ENCODE assay signal across 8 mouse cellular contexts in genomic region chr8:11005460-11006275, GRCm38 (mm10). TPM values are rescaled to one million over a fixed set of nuclear protein-coding genes. Genes with fewer than 3 reads are reported as not detected.
DNase-seq lines count a peak whose midpoint lies in the region; ATAC-seq and TF ChIP-seq lines count a peak whose summit lies in the region.

No protein-coding gene starts in this region.

- peak overlapping the region; percentile 94 for H3K9ac ChIP-seq in embryonic facial prominence, embryonic 14.5 days (ENCODE audit: low read depth, low read length)
- H3K9ac ChIP-seq in intestine, postnatal 0 days (ENCODE audit: low read depth, low read length): peak overlapping the region; percentile 95; the same call in 1 of the 2 replicates
- peak overlapping the region; percentile 59 for H3K9ac ChIP-seq in neural tube, embryonic 14.5 days (replicated peaks; ENCODE audit: low read depth, low read length)

- intact Hi-C loops in gastrocnemius, adult 2 months (cut with DNase I): loop anchor here (2.0 to 5.0 kb wide), 5 partner anchors 83 to 567 kb away; no protein-coding TSS in a partner anchor
- intact Hi-C loops in gastrocnemius, postnatal 36 days (cut with DNase I): loop anchor here (2.0 to 5.0 kb wide), 4 partner anchors 43 to 568 kb away; no protein-coding TSS in a partner anchor

- H3K4me1 ChIP-seq in embryonic facial prominence, embryonic 14.5 days (ENCODE audit: control insufficient read depth, insufficient read depth, low read length): peaks cover 60% of the 10 kb centered on the region
- peaks cover 20% of the 10 kb centered on the region for H3K4me1 ChIP-seq in intestine, postnatal 0 days (replicated peaks; ENCODE audit: control insufficient read depth, insufficient read depth, low read length)
- peaks cover 66% of the 10 kb centered on the region for H3K4me1 ChIP-seq in neural tube, embryonic 14.5 days (ENCODE audit: control insufficient read depth, insufficient read depth, low read length)

- DNase-seq in gastrocnemius, adult 2 months: peak; percentile 30
- no peak for DNase-seq in gastrocnemius, postnatal 36 days
- peak; percentile 62 to 67 for DNase-seq in B cell, adult 2 months
- DNase-seq in embryonic facial prominence, embryonic 14.5 days (ENCODE audit: low spot score): no peak
- no peak for DNase-seq in adrenal gland, postnatal 4 days (ENCODE audit: low spot score in 2 of 2)
- DNase-seq in spleen, postnatal 36 days (ENCODE audit: low spot score in 2 of 2): no peak

- WGBS in embryonic facial prominence, embryonic 14.5 days: 75% methylated on average over 18 of the region's 26 CpGs
- WGBS in intestine, postnatal 0 days: 90% methylated on average over 26 of the region's 26 CpGs
- WGBS in neural tube, embryonic 14.5 days: 80% methylated on average over 26 of the region's 26 CpGs

- ATAC-seq in embryonic facial prominence, embryonic 14.5 days (ENCODE audit: low read depth): no peak
- ATAC-seq in intestine, postnatal 0 days: no peak
- no peak for ATAC-seq in neural tube, embryonic 14.5 days (ENCODE audit: low read depth)

- H3K9me3 ChIP-seq in embryonic facial prominence, embryonic 14.5 days (ENCODE audit: control insufficient read depth, low read length): no peaks in the 10 kb centered on the region
- H3K9me3 ChIP-seq in intestine, postnatal 0 days (ENCODE audit: control insufficient read depth): no peaks in the 10 kb centered on the region
- no peaks in the 10 kb centered on the region for H3K9me3 ChIP-seq in neural tube, embryonic 14.5 days (ENCODE audit: control insufficient read depth, low read length)

- no peak for TF ChIP-seq CTCF in gastrocnemius, adult 2 months (IDR thresholded peaks at IDR 0.05)
- peak; percentile 10; the same call in 1 of the 2 replicates for TF ChIP-seq CTCF in intestine, postnatal 0 days (IDR thresholded peaks at IDR 0.05; ENCODE audit: low read depth)

- 0 out of 2 replicates have a peak, but pooled peaks cover 20% of the 10 kb centered on the region for H3K36me3 ChIP-seq in embryonic facial prominence, embryonic 14.5 days (ENCODE audit: control insufficient read depth, insufficient read depth, low read length)
- peaks cover 24% of the 10 kb centered on the region for H3K36me3 ChIP-seq in intestine, postnatal 0 days (ENCODE audit: control insufficient read depth, insufficient read depth)
- no peaks in the 10 kb centered on the region for H3K36me3 ChIP-seq in neural tube, embryonic 14.5 days (ENCODE audit: control insufficient read depth, insufficient read depth, low read length)

- peak overlapping the region; percentile 96 for H3K4me3 ChIP-seq in gastrocnemius, adult 2 months
- H3K4me3 ChIP-seq in embryonic facial prominence, embryonic 14.5 days (ENCODE audit: low read depth, low read length): peak overlapping the region; percentile 88
- peak overlapping the region; percentile 89 for H3K4me3 ChIP-seq in intestine, postnatal 0 days (ENCODE audit: low read depth, low read length)
- peak overlapping the region; percentile 74 for H3K4me3 ChIP-seq in neural tube, embryonic 14.5 days (ENCODE audit: low read depth, low read length)

- H3K4me2 ChIP-seq in embryonic facial prominence, embryonic 14.5 days (ENCODE audit: low read depth, low read length): peak overlapping the region; percentile 89
- H3K4me2 ChIP-seq in intestine, postnatal 0 days (replicated peaks; ENCODE audit: low read depth): peak overlapping the region; percentile 96
- peak overlapping the region; percentile 96 for H3K4me2 ChIP-seq in neural tube, embryonic 14.5 days (ENCODE audit: low read depth, low read length)

- H3K27ac ChIP-seq in gastrocnemius, adult 2 months: peak overlapping the region; percentile 100
- no peak overlapping the region for H3K27ac ChIP-seq in embryonic facial prominence, embryonic 14.5 days (replicated peaks; ENCODE audit: low read depth, low read length)
- H3K27ac ChIP-seq in intestine, postnatal 0 days (ENCODE audit: low read depth, low read length): no peak overlapping the region
- H3K27ac ChIP-seq in neural tube, embryonic 14.5 days (ENCODE audit: low read depth, low read length): no peak overlapping the region

- no peaks in the 10 kb centered on the region; the same call in 1 of the 2 replicates for H3K27me3 ChIP-seq in embryonic facial prominence, embryonic 14.5 days (replicated peaks; ENCODE audit: control insufficient read depth, insufficient read depth, low read length)
- no peaks in the 10 kb centered on the region for H3K27me3 ChIP-seq in intestine, postnatal 0 days (replicated peaks; ENCODE audit: control insufficient read depth, insufficient read depth, low read length)
- H3K27me3 ChIP-seq in neural tube, embryonic 14.5 days (ENCODE audit: control insufficient read depth, insufficient read depth, low read length): no peaks in the 10 kb centered on the region

RNA-seq across cellular contexts. Expression of gene Irs2, which starts 2.6 kb away (rescaled TPM):
- 10 to 100 TPM; 28.2 to 44.8 TPM for total RNA-seq in gastrocnemius, adult 2 months (2021)
- 10 to 100 TPM; 17.9 to 18.9 TPM for total RNA-seq in gastrocnemius, postnatal 36 days (2021)
- polyA plus RNA-seq in embryonic facial prominence, embryonic 14.5 days (2014; fragmentation: Nextera tagmentation; extraction: Ambion mirVana): 5.4 and 5.9 TPM in 2 replicates
- polyA plus RNA-seq in intestine, postnatal 0 days (2015; fragmentation: Nextera tagmentation; extraction: Ambion mirVana): 6.0 and 7.7 TPM in 2 replicates
- 5.6 and 6.1 TPM in 2 replicates for polyA plus RNA-seq in neural tube, embryonic 14.5 days (2014; fragmentation: Nextera tagmentation; extraction: Ambion mirVana)
- 10 to 100 TPM; 33.2 to 33.3 TPM for total RNA-seq in adrenal gland, postnatal 4 days (2021)

Comparison
In these comparisons a context has a peak if more than half of its experiments do, and no peak if none do; other contexts are left out.
1. DNase-seq: peak in gastrocnemius, adult 2 months (single experiment) and B cell, adult 2 months (2 of 2); none in gastrocnemius, postnatal 36 days (0 of 2), embryonic facial prominence, embryonic 14.5 days (single experiment), adrenal gland, postnatal 4 days (0 of 2) and spleen, postnatal 36 days (0 of 2).
2. Peak in every context shown above with its lines, with median percentiles within 50 percentile points of each other: H3K4me3 ChIP-seq, H3K4me2 ChIP-seq and H3K9ac ChIP-seq.